Mouse (Mus musculus) frontal cortex, postnatal 36 days (tissue): ENCODE results near the gene Lrguk.

Experiments used
- DNase-seq, 2 experiments: peaks; one replicate each; pipeline ENCODE4 v3.0.0; 2022; ENCODE audit warnings: low spot score in 2 of 2

Gene Lrguk

GRCm38 (mm10) chr6:34028933-34029745 lies at the start of gene Lrguk:
Lrguk (plus strand) TSS chr6:34029448.
- DNase-seq = peak; percentile 86 to 90

- no peak for DNase-seq
Measured at GRCm38 (mm10) chr6:33982709-33983108, 46.5 kb upstream of the Lrguk start.

GRCm38 (mm10) chr6:33987132-33987531 lies 42.1 kb upstream of the Lrguk start:
- DNase-seq = no peak

GRCm38 (mm10) chr6:33992213-33993034 lies 36.8 kb upstream of the Lrguk start:
- no peak for DNase-seq

GRCm38 (mm10) chr6:33993842-33994241 lies 35.4 kb upstream of the Lrguk start:
- no peak for DNase-seq

- no peak for DNase-seq
Measured at GRCm38 (mm10) chr6:33998590-33998989, 30.7 kb upstream of the Lrguk start.

- no peak for DNase-seq
Measured at GRCm38 (mm10) chr6:33999530-33999929, 29.7 kb upstream of the Lrguk start.

GRCm38 (mm10) chr6:34000644-34001043 lies 28.6 kb upstream of the Lrguk start:
- DNase-seq = no peak

- no peak for DNase-seq
Measured at GRCm38 (mm10) chr6:34003033-34003432, 26.2 kb upstream of the Lrguk start.

GRCm38 (mm10) chr6:34013469-34013868 lies 15.8 kb upstream of the Lrguk start:
- no peak for DNase-seq

- DNase-seq = no peak
Measured at GRCm38 (mm10) chr6:34029746-34030027, 439 bp downstream of the Lrguk start.

- no peak for DNase-seq
Measured at GRCm38 (mm10) chr6:34034096-34034495, 4.8 kb downstream of the Lrguk start.

GRCm38 (mm10) chr6:34034577-34035461 lies 5.6 kb downstream of the Lrguk start:
- DNase-seq = no peak

GRCm38 (mm10) chr6:34040624-34041235 lies 11.5 kb downstream of the Lrguk start:
- DNase-seq = peak; percentile 87 to 93

- no peak for DNase-seq
Measured at GRCm38 (mm10) chr6:34041589-34042280, 12.5 kb downstream of the Lrguk start.

GRCm38 (mm10) chr6:34044228-34044811 lies 15.1 kb downstream of the Lrguk start:
- DNase-seq = no peak

- no peak for DNase-seq
Measured at GRCm38 (mm10) chr6:34044846-34045540, 15.7 kb downstream of the Lrguk start.

GRCm38 (mm10) chr6:34046551-34047186 lies 17.4 kb downstream of the Lrguk start:
- no peak for DNase-seq

GRCm38 (mm10) chr6:34049433-34049832 lies 20.2 kb downstream of the Lrguk start:
- no peak for DNase-seq

GRCm38 (mm10) chr6:34059741-34060140 lies 30.5 kb downstream of the Lrguk start:
- DNase-seq = no peak
